Mouse (Mus musculus) heart, adult 2 months (tissue): Measurements from ENCODE around the gene Cyp4a10. TPM values are rescaled to one million over a fixed set of nuclear protein-coding genes. Genes with fewer than 3 reads are reported as not detected.

Experiments used
- DNase-seq, 2 experiments: peaks; one replicate each; pipeline ENCODE4 v3.0.0; 2021
- H3K27ac ChIP-seq: fragments of 200-600 bp; 2 replicates; pipeline ENCODE4 v1.8.1; 2022
- H3K27me3 ChIP-seq: fragments of 200-500 bp; 2 replicates; pipeline ENCODE4 v1.6.1; 2012; ENCODE audit warnings: mild to moderate bottlenecking, low read length, inconsistent platforms, mixed read lengths; ENCODE audit not compliant: control insufficient read depth, insufficient read depth
- H3K36me3 ChIP-seq: fragments of 200-500 bp; 2 replicates; pipeline ENCODE4 v1.6.1; 2012; ENCODE audit warnings: low read length, inconsistent platforms; ENCODE audit not compliant: control insufficient read depth, insufficient read depth
- H3K4me1 ChIP-seq: fragments of 200-500 bp; 2 replicates; pipeline ENCODE4 v1.6.1; 2011; ENCODE audit warnings: low read length; ENCODE audit not compliant: control insufficient read depth, insufficient read depth
- H3K4me3 ChIP-seq: fragments of 200-600 bp; 2 replicates; pipeline ENCODE4 v1.8.1; 2022
- H3K79me2 ChIP-seq: fragments of 200-500 bp; replicated peaks from 2 replicates; pipeline ENCODE4 v1.6.1; 2012; ENCODE audit warnings: mild to moderate bottlenecking, inconsistent platforms, low read length, moderate library complexity, mixed read lengths; ENCODE audit not compliant: control insufficient read depth, insufficient read depth
- H3K9ac ChIP-seq: fragments of 200-500 bp; 2 replicates; pipeline ENCODE4 v1.6.1; 2012; ENCODE audit warnings: low read depth, mild to moderate bottlenecking, control low read depth, inconsistent platforms, low read length, mixed read lengths
- CTCF ChIP-seq: fragments of 200-600 bp; IDR thresholded peaks from 2 replicates; pipeline ENCODE4 v1.8.1; 2022; ENCODE audit warnings: antibody characterized with exemption, mild to moderate bottlenecking, moderate library complexity
- EP300 ChIP-seq: fragments of 200-500 bp; IDR thresholded peaks from 2 replicates; pipeline ENCODE4 v1.6.1; 2011; ENCODE audit warnings: low read depth, low read length, control low read depth; ENCODE audit not compliant: insufficient read depth
- POLR2A ChIP-seq: fragments of 200-500 bp; IDR thresholded peaks from 2 replicates; pipeline ENCODE4 v1.6.1; 2011; ENCODE audit warnings: mild to moderate bottlenecking, low read depth, low read length, control low read depth; ENCODE audit not compliant: insufficient read depth
- intact Hi-C: fragments of 180-260 bp; cut with DNase I; formaldehyde crosslinking; loops from one replicate; pipeline ENCODE4 v1.15.1; 2025
- polyA plus RNA-seq: library from polyadenylated mRNA; depleted of rRNA; stranded (reverse); fragments of >200 nt; gene quantifications from 2 replicates; pipeline ENCODE4 v1.2.3, GENCODE M21; 2012; rRNA removed
- total RNA-seq, 2 experiments: library from RNA; stranded (reverse); gene quantifications; 2 replicates each; pipeline ENCODE4 v1.2.3; 2021

Gene Cyp4a10
- total and polyA plus RNA-seq, 3 experiments: 0.21 TPM; not detected in 2

DNA sequence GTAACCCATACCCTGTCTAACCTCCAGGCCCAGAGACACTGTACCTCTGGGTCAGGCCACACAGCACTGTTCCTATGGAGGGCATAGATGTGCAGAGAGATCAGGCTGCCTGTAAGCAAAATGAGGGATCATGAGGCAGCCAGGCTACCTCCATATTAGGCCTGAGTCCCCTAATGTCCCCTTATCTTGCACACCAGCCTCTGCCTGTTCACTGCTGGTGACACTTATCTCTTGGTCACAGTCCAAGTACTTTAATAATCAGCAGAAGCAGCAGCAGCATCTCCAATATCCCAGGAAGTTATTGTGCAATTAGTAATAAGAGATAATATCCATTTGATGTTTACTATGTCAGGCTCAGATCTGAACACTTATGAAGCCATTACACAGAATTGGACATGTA is 65.0 kb downstream of the Cyp4a10 start:
- intact Hi-C loops: no loop called here
- Histone ChIP-seq H3K79me2 (no peaks in the 10 kb centered on the region), H3K4me1 (no peaks in the 10 kb centered on the region), H3K36me3 (no peaks in the 10 kb centered on the region), H3K4me3 (no peak overlapping the region), H3K27me3 (no peaks in the 10 kb centered on the region), H3K9ac (no peak overlapping the region), H3K27ac (no peak overlapping the region)
- DNase-seq: no peak
- TF ChIP-seq EP300 (no peak), CTCF (no peak), POLR2A (no peak)

Other genes starting within 250 kb of the Cyp4a10 start
- gene Cyp4a12a, start 219.2 kb upstream of the Cyp4a10 start, total RNA-seq: not detected
- not detected in 2 replicates for gene Cyp4a12a, start 219.2 kb upstream of the Cyp4a10 start, polyA plus RNA-seq
- gene Cyp4a12b, start 106.6 kb upstream of the Cyp4a10 start, total RNA-seq: not detected
- 2.1 TPM in 1 of 2 replicates, not detected in the other for gene Cyp4a12b, start 106.6 kb upstream of the Cyp4a10 start, polyA plus RNA-seq
- not detected for gene Cyp4a30b, start 65.7 kb upstream of the Cyp4a10 start, total RNA-seq
- gene Cyp4a30b, start 65.7 kb upstream of the Cyp4a10 start, polyA plus RNA-seq: not detected in 2 replicates
- not detected for gene Cyp4a14, start 22.1 kb upstream of the Cyp4a10 start, total RNA-seq
- gene Cyp4a14, start 22.1 kb upstream of the Cyp4a10 start, polyA plus RNA-seq: 0.32 TPM in 1 of 2 replicates, not detected in the other
- not detected for gene Cyp4a31, start 45.4 kb downstream of the Cyp4a10 start, total RNA-seq
- gene Cyp4a31, start 45.4 kb downstream of the Cyp4a10 start, polyA plus RNA-seq: not detected in 2 replicates
- gene Cyp4a32, start 82.7 kb downstream of the Cyp4a10 start, total RNA-seq: not detected
- not detected in 2 replicates for gene Cyp4a32, start 82.7 kb downstream of the Cyp4a10 start, polyA plus RNA-seq
- 10 to 100 TPM; 28.3 to 29.2 TPM for gene Cyp4b1, start 129.5 kb downstream of the Cyp4a10 start, total RNA-seq
- 56.5 and 61.1 TPM in 2 replicates for gene Cyp4b1, start 129.5 kb downstream of the Cyp4a10 start, polyA plus RNA-seq
- 10 to 100 TPM; 38.7 to 40.1 TPM for gene Efcab14, start 219.5 kb downstream of the Cyp4a10 start, total RNA-seq
- 20.4 and 34.4 TPM in 2 replicates for gene Efcab14, start 219.5 kb downstream of the Cyp4a10 start, polyA plus RNA-seq